Comparison of ENCODE assay signal across 1 mouse cellular context in the genomic region with DNA sequence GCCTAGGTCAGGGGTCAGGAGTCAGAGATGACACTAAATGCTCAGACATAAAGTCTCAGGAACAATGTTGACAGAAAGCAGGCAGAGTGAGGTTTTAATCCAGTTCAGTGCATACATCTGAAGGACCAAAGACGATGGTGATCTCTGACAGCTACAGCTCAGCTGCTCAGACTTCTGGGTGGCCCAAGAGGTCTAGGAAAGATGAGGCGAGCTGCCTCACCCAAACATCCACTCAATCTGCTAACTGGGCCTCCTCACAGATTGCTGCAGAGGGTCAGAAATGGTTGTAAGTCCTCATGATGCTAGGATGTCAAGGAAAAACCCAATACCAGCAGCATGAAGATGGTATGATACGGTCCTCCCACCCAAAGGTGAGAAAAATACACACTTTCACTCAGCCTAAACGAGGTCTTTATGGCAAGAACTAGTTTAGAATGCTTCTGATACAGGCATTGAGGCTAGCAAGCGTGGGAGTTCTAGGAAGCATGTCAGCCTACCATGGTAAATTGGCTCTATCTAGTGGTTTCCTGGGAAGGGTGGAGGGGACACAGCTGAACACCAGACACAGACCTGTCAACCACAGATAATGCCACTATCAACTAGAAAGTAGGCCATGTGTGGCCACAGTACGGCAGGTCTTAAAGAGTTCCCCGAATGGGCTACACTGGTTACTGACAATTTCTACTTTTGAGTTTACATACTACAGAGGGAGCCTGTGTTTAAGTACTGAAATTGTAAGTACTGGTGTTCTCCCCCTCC.
TF ChIP-seq lines count a peak whose summit lies in the region.

No protein-coding gene starts in this region.

TF ChIP-seq in MEL, 35 proteins besides CTCF, POLR2A, EP300 and RAD21 (continued from another document):
- TF ChIP-seq SIN3A (IDR thresholded peaks at IDR 0.05; ENCODE audit: low read length) (peak; percentile 98), GATA1 (IDR thresholded peaks at IDR 0.05; ENCODE audit: low read depth, low read length) (peak; percentile 95), RCOR1 (IDR thresholded peaks at IDR 0.05; ENCODE audit: low read depth, low read length) (peak; percentile 94), TCF12 (IDR thresholded peaks at IDR 0.05; ENCODE audit: low read depth, low read length) (peak; percentile 97), TAL1 (IDR thresholded peaks at IDR 0.05; ENCODE audit: low read length) (peak; percentile 97), BHLHE40 (IDR thresholded peaks at IDR 0.05; ENCODE audit: borderline replicate concordance, low read depth, low read length) (peak; percentile 85), MYC (IDR thresholded peaks at IDR 0.05; ENCODE audit: low read depth, low read length) (peak; percentile 90), SMC3 (IDR thresholded peaks at IDR 0.05; ENCODE audit: low read depth, low read length) (no peak), MAFK (IDR thresholded peaks at IDR 0.05; ENCODE audit: borderline replicate concordance, low read depth, low read length) (peak; percentile 78; the same call in 1 of the 2 replicates), ZC3H11A (IDR thresholded peaks at IDR 0.05; ENCODE audit: low read depth, low read length) (no peak), CHD2 (IDR thresholded peaks at IDR 0.05; ENCODE audit: low read length) (no peak), HCFC1 (IDR thresholded peaks at IDR 0.05; ENCODE audit: low read depth, low read length) (0 out of 2 replicates have a peak, but pooled peaks have one; percentile 36), ETS1 (IDR thresholded peaks at IDR 0.05; ENCODE audit: low read depth, low read length) (peak; percentile 99)
